Mouse (Mus musculus) lung, adult 2 months (tissue): ENCODE measurements around the gene Retsat.

Source experiments
- CTCF ChIP-seq: fragments of 200-500 bp; IDR thresholded peaks from 2 replicates; pipeline ENCODE4 v1.5.1; 2011; ENCODE audit warnings: mild to moderate bottlenecking, low read length, control low read depth; ENCODE audit not compliant: insufficient read depth
- POLR2A ChIP-seq: fragments of 200-500 bp; IDR thresholded peaks from 2 replicates; pipeline ENCODE4 v1.6.1; 2011; ENCODE audit warnings: low read depth, mild to moderate bottlenecking, control low read depth, low read length, borderline replicate concordance; ENCODE audit errors: extremely low read depth

GRCm38 (mm10) chr6:72635760-72636431, 37.6 kb downstream of the Retsat start:
- TF ChIP-seq POLR2A (no peak), CTCF (peak; percentile 63)
